Mouse (Mus musculus) retina, postnatal 1 day (tissue): ENCODE data around the gene Hexdc.

Source experiments
- DNase-seq: peaks from one replicate; pipeline ENCODE4 v3.0.0-alpha.2; 2012

Hexdc gene

DNA sequence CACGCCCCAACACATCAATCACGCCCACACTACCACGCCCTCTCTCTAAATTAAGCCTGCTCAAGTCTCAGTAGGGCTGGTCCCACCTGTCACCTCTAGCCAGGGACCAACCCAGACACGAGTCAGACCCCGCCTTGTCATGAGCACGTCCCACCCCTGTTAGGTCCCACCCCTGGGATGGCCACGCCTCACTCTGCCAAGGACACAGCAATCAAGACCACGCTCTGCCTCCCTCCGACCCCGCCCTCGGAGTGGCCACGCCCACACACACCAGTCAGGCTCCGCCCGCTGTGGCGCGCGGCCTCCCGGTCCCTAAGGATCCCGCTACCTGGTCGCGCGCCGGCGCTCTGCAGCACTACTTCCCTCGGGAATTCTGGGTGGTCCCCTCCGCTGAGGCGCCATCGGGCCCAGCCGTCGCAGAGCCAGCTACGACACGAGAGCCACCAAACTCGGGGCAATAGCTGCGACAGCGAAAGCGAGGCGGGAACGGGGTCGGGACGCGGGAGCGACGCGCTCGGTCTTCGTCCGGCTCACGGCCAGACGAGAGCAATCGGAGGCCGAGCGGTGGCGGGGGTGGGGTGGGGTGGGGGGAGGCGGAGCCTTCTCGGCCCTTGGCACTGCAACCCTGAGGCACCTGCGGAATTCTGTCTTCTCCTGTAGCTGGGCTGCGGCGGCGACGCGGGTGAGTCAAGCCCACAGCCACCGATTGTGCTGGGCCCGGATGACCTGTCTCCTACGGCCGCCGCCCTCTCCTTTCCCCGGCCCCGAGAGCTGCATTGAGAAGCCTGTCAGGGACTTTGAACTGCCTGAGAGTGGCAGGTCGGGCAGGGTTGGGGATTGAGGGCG lies at the start of gene Hexdc, which contains the start of gene Ogfod3:
Gene Hexdc, plus strand, starts transcription at position 273 of the 846 bp plus-strand sequence.
Gene Ogfod3, minus strand, starts transcription at position 551 of the 846 bp plus-strand sequence.
- peak; percentile 98 for DNase-seq

DNA sequence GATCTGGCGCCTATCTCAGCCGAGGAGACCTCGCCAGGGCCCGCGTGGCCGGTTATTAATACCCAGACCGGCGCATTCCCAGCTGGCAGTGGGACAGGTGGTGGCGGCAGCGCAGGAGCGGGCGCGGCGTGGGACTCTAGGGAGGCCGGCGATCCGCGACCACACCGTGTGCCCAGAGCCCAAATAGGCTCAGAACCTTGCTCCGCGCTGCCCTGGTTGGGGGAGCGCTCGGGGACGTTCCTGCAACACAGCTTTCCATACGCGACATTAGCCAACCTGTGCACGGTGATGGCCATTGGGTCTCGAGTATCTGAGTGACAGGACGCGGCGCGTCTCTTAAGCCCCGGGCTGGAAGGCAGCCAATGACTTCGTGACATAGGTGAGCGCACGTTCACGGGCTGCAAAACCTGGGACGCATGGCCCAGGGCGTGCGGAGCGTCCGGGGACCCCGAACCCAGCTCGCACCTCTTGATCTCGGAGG lies 47.8 kb upstream of the Hexdc start:
- peak; percentile 62 for DNase-seq

DNA sequence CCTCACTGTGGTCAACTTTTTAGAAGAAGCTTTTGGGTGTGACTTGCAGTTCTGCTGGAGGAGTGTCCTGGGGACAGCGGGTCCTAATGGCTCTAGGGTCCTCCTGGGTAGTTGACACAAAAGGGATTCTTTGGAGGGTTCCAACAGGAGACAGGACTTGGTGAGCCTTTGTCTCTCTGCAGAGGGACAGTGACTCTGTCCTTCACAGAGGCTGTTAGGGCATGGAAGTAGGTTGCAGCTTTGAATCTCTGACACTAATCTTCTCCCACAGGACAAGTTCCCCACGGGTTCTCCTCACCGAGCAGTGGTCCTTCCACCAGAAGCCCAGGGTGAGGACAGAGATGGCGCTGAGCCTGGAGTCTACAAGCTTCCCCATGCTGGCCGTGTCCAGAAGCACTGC lies 44.3 kb upstream of the Hexdc start, which contains the start of gene Uts2r:
Gene Uts2r, plus strand, starts transcription at position 301 of the 400 bp plus-strand sequence.
- no peak for DNase-seq

DNA sequence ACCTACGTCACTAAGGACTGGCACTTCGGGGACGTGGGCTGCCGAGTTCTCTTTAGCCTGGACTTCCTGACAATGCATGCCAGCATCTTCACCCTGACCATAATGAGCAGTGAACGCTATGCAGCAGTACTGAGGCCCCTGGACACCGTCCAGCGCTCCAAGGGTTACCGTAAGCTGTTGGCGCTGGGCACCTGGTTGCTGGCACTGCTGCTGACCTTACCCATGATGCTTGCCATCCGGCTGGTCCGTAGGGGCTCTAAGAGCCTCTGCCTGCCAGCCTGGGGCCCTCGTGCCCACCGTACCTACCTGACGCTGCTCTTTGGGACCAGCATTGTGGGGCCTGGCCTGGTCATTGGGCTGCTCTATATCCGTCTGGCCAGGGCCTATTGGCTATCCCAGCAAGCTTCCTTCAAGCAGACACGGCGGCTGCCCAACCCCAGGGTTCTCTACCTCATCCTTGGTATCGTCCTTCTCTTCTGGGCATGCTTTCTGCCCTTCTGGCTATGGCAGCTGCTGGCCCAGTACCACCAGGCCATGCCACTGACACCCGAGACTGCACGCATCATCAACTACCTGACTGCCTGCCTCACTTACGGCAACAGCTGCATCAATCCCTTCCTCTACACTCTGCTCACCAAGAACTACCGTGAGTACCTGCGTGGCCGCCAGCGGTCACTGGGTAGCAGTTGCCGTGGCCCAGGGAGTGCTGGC lies 43.4 kb upstream of the Hexdc start:
- no peak for DNase-seq

DNA sequence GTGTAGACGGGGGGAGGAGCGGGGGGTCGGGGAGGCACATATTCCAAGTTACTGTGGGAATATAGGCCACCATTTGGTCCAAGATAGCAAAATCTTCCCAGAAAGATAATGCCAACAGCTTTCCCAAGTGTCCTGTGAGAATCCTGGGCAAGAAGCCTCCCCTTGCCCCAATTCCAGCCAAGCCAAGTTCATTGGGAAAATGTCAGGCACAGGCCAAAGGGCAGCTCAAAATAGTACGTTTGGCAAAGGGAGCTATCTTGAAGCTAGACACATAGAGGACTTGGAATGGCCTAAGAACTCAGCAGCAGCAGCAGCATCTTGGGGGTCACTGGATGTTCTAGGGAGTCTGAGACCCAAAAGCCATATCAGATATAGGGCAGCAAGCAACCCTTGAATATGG lies 40.5 kb upstream of the Hexdc start:
- DNase-seq: no peak

DNA sequence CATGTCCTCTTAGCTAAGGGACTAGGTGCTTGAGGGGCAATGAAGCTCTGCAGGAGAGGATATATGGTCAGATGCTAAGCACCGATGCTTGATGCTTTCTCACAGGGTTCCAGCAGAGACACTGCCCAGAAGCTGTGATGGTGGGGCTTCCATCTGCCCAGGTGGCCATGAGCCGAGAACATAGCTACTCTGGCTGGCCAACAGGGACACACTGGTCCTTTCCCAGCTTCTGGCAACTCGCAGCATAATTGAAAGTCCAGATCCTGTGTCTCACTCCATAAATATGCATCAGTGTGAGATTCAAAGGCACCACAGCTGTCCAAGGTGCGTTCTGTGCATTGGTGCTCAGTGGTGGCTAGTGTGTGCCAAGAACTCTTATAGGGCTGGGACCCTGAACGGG lies 31.0 kb upstream of the Hexdc start:
- no peak for DNase-seq

DNA sequence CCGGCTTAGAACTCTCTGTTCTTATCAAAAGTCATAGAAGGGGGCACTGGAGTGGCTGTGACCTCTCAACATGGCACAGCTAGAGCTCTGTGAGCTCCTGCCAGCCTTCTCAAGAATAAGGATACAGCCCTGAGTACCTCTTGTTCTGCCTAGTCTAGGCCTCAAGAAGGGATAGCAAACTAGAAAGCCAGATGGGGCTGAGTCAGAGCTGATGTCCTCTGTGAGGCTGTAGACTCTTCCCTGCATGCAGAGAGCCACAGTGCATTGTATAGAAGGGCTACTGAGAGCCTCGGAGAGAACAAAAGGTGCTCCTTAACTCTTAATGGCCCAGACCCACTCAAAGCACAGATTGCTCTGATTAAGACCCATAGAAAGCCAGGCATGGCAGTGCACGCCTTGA lies 30.0 kb upstream of the Hexdc start:
- DNase-seq: no peak

DNA sequence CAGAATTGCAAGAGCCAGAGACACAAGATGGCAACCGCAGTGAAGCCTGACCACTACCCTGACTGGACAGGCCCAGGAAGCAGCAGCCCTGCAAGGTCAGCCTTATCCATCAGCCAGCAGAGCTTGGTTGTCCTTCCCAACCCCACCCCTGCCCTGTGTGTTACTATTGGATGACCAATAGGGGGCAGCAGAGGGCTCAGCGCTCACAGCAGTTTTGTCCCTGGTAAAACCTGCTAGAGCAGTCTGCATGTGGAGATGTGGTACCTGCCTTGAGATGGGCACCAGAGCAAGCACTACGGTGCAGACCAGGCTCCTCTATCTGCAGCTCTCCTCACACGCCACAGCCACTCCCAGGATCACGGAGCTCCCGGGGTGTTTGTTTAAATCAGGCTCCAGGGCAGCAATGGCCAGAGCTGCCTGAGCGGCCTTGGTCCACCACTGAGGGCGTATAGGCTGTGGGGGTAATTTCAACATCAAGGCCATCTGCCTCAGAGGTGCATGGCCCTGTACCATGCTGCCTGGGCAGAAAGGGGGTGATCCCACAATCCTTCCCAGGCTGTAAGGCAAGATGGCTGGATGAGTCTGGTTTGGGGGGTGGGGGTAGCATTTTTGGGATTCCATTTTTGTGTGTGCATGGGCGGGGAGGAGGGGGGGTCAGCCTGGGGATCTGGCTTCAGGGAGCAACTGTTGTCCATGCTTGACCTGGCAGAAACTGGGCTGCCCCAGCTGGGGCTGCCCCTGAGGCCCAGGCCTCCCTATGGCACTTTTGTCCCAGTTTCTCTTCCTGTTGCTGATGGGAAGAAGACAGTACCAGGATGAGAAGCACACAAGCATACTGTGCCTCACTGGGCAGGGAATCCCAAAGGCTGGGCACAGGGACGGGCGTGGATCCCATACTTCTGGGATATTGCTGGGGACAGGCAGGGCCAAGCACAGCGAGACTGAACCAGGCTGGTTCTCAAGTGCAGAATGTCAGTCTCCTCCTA lies 27.7 kb upstream of the Hexdc start:
- peak; percentile 81 for DNase-seq

DNA sequence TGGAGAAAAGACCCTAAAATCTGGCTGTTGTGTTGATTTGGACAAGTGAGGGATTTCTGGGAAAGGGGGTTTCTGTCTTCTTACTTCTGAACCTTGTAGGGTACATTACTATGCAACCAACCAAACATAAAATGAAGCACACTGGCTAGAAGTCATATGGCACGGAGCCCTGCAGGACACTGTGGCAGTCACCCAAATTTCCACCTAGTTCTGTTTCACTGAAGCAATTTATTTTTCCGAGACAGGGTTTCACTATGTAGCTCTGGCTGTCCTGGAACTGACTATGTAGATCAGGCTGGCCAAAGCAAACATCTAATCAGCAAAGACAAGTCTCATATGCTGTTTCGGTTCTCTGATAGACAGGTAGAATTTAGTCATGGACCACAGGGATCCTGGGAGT lies 14.6 kb upstream of the Hexdc start:
- no peak for DNase-seq

DNA sequence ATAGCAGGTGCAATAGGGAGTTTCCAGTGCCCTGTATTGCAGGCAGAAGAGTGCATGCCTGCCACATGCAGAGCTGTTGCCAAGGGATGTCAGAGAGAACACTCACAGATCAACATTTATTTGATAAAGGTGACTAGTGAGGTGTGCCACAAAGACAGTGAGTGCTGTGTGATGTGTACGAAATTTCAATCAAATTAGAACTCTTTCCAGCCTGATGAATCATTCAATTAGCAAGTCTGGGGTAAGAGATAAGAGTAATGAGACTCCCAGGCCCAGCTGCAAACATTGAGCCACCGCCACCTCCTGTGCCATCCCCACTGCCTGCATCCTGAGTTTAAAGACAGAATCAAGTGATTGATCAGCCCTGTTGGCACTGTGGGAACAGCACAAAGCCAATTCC lies 11.5 kb upstream of the Hexdc start:
- no peak for DNase-seq

DNA sequence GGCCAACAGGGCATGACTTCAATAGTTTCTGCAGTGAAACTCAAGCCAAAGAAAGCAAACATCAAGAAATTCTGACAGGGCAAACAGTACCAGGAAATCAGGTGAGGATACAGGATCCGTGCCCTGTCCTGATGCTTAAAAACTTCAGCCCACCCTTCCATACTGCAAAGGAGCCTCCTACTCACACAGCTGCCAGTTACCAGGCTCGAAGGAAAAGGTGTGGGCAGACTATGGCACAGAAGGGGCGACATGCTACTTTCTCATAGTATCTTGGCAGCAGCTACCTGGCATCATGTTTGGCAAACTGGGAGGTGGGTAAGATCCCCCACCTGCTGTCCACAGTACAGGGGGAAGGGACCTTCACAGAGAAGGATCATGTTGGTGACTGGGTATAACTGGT lies 10.8 kb upstream of the Hexdc start:
- DNase-seq: no peak

DNA sequence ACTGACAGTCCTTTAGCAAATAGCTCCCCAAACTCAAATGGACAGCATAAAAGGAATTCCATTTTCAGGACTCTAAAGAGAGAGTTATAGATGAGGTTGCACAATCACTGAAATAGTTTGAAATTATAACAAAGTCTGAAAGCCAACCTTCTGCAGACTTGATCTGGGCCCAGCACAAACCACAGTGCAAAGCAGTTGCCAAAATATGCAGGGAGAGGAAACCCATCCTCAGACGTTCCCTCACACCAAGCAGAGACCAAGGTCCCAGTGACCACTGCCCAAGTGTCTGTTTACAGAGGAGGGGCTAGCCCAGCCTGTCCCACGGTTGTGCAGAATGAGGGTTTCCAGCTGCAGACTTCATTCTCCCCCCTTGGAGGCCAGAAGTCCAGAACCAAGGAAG lies 5.6 kb upstream of the Hexdc start:
- no peak for DNase-seq

DNA sequence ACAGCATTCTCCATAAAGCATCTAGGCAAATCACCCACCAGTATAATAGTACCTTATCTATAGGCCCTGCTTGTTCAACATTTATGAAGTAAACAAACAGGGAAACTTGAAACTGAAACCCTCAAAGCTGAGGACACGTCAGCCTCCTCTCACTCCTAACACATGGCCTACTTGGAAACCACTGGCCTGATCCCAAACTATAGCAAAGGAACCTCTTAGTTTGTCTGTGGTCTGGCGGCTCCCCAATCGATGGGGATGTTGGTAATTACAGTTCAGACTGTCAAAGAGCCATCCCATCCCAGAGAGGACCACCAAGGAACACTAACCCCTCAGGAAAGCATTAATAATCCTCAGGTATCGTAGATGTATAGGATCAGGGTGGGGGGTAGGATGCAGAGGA lies 4.4 kb upstream of the Hexdc start:
- DNase-seq: no peak

DNA sequence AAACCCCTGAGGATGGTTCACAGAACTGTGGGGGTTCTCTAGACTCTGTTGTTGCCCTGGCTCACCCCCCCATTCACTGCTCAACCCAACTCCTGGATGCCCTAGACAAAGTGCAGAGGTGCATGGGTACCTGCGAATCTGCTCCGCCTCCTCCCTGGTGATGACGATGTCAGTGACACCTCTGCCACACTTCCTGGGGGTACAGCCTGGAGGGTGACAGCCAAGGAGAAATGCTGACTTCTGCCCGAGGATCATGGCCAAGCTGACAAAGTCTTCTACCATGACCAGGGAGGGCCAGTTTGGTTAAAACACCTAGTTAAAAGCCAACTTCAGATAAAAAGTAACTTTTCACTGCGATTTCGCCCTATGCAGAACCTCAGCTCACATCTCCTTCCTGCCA lies 3.5 kb upstream of the Hexdc start:
- DNase-seq: no peak

DNA sequence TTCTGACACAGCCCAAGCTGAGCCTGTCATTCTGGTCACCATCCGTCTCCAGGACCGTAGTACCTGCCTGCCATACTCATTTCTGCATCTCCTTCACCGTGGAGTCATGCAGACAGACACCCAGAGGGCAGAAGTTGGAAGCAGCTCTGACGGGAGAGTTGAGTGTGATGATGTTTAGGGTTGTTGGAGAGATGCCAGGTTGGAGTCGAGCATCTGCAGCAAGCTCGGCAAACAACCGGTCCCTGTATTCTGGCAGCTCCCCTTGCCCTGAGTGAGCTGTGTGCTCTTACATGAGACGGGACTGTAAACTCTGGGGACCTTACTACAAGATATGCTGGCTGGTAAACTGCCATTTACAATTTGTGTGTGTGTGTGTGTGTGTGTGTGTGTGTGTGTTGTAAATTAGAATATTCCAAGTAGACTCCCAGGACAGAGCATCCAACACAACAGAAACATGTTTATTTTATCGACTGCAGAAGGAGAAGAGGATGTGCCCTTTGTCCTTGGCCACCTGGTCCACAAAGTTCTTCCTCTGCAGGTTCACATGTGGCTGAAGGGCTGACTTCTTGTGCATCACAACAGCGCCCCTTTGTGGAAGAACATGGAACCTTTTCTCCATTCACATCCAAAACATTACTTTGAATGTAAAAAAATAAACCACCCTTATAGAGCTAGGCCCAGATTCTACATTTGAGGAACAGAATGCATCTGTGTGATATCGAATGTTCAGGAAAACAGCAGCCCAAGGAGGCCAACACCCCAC lies 2.6 kb upstream of the Hexdc start:
- peak; percentile 45 for DNase-seq

DNA sequence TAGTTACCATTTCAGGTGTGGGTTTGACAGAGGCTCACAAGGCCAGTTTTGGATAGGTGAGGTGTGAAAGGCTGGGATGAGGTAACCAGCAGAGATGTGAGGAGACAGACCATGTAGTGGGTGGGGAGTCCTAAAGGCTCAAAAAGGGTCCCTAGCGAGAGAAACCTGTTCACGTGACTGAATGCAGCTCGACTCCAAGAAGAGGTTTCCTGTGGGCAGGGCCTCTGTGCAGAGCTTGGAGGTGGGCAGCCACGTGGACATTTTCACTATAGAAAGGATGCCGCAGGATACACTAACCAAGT lies 423 bp upstream of the Hexdc start:
- no peak for DNase-seq

DNA sequence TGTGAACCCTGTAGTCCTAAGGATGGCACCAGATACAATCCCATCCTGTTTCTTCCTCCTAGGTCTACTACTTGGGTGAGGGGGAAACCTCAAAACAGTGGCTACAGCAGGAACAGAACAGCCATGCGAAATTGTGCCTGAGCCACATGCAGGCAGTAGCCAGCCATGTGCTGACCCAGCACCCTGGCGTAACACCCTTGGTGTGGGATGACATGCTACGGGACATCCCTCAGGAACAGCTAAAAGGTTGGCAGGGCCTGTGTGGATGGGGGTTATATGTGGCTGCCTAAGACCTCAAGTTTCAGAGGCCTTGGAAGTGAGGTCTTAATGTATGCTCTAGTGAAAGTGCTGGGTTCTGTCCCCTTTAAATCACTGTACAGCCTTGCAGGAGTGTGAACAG lies 12.6 kb downstream of the Hexdc start:
- no peak for DNase-seq

DNA sequence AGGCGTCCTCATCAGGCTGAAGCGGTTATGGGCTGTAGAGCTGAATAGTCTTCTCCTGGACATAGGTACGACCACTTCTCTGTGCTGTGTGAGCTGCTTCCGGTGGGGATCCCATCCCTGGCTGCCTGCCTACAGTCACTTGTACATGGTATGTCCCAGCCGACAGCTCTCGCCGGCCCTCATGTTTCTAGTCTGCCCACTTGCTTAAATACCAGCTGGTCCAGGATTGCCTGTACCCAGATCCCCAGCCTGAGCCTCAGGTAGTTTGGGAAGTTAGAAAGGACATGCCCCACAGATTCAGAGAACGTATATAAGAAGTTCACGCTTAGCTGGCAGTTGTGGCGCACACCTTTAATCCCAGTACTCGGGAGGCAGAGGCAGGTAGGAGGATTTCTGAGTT lies 15.5 kb downstream of the Hexdc start:
- DNase-seq: no peak

DNA sequence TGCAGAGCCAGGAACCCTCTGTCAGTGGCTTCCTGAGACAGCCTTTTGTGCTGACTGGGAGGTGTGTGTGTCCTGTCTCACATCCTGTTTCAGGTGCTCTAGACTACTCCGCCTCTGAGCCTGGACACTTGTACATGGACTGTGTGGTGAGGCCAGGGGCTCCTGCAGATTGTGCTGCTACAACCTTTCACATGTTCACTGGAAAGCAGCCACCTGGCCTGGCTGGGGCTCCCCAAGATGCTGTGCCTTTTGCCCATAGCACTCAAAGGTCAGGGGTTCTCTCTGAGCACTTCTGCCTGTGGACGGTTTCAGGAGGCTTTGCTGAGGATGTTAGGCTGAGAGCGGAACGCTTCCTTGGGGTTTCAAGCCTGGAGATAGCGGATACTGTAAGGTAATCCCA lies 16.5 kb downstream of the Hexdc start:
- no peak for DNase-seq

DNA sequence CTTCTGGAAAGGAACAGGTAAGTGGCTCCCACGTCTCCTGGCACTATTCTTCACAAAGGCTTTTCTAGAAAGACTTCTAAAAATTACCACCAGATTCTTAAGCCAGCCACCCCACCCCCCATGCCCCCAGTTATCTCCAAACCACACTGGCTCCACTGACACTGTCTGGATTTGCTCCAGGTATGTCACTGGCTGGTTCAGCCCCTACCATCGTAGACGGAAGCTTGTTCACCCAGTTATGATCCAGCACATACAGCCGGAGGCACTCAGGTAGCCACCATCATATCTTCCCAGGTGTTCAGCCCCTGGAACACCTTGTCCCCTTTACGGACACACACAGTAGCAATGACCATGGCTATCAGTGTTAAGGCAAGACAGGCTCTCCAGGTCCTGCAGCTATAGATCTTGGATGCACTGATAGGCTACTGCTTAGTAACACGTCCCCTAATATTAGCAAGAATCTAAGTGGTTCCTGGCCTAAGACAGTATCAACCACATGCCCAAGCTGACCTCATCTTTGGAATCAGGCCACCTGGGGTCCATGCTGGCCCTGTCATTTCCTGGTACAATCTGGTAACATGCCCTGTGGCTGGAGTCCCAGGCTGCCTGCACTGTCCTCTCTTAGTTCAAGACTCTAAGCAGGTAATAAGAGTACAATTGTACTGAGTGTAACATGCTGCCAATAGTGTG lies 17.2 kb downstream of the Hexdc start:
- DNase-seq: no peak

DNA sequence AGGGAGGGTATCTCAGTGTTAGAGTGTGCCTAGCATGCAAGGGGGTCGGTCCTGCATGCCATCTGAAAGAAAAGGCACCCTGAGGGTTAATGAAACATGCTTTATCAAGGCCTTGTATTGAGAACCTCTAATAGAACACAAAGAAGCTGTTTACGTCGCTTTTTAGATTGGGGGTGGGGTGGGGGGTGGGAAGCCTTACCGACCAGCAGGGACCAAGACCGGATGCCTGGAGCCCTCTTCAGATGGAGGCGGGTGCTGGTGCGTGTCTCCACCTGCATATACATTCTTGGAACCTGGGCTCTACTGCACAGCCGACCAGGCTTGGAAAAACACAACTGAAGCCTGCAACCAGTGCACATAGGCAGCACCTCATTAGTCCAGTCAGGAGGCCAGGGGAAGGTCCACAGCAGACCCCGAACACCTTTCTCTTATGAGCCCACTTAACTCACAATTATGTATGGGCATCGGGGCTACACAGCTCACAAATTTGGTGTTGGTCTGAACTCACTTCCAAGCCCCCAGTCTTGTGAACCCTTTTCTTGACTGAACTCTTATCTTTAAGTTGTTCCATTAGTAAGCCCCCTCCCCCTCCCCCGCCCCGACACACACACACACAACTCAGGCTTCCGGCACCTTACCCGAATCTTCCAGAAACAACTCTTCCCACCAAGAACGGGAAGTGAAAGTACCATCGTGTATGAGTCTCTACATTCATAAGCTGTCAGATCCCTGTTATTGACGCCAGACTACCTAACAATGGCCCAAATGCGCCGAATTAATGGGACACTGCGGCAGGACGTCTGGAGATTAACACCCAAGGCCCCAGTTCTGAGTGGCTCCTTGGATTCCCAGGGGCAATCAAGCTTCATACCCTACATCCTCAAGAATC lies 24.1 kb downstream of the Hexdc start:
- DNase-seq: no peak
